Mouse (Mus musculus) cerebellum, adult 18-20 months (tissue): ENCODE results near the gene Muc16.

Experiments used
- DNase-seq, 2 experiments: peaks; one replicate each; pipeline ENCODE4 v3.0.0; 2021

Gene Muc16

GRCm38 (mm10) chr9:18674480-18675154 is at the start of gene Muc16:
TSS of gene Muc16 (minus strand) at chr9:18674530.
- no peak for DNase-seq

- DNase-seq = no peak
These were observed 48.4 kb upstream of the Muc16 start for GRCm38 (mm10) chr9:18722712-18723099.

- DNase-seq = no peak
These were observed 47.8 kb upstream of the Muc16 start for GRCm38 (mm10) chr9:18721931-18722711.

GRCm38 (mm10) chr9:18721011-18721410 is 46.7 kb upstream of the Muc16 start:
- DNase-seq = no peak

GRCm38 (mm10) chr9:18705628-18706027 is 31.3 kb upstream of the Muc16 start:
- no peak for DNase-seq

DNA sequence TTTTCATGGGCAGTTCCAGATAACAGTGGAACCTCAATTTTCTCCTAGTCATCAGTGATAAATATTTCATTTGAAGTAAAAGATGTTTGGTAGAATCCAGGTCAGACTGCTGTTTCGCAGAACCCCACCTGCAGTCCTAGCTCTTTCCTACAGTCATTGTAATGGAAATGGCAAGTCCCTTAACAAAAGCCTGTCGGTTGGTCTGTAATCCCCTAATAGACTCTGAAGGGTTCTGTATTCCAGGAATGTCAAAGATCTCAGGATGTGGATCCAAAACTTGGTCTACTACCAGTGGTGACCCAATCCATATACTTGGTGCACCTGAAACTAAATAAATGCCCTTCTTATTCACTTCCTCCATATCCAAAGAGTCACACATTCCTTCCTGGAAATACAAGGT is 76.0 kb downstream of the Muc16 start:
- DNase-seq = no peak

DNA sequence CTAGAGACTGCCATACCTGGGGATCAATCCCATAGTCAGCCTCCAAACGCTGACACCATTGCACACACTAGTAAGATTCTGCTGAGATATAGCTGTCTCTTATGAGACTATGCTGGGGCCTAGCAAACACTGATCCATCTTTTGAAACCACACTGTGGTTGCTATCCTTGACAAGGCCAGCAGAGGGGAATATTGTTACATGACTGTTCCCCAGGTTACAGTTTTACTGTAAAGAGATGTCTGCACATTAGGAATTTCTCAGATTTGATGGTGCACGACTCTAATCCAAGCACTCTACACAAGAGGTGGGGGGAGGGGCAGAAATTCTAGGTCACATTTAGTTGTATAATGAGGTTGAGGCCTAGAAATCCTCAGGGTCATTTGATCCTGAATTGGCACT is 166.2 kb downstream of the Muc16 start:
- DNase-seq = no peak

DNA sequence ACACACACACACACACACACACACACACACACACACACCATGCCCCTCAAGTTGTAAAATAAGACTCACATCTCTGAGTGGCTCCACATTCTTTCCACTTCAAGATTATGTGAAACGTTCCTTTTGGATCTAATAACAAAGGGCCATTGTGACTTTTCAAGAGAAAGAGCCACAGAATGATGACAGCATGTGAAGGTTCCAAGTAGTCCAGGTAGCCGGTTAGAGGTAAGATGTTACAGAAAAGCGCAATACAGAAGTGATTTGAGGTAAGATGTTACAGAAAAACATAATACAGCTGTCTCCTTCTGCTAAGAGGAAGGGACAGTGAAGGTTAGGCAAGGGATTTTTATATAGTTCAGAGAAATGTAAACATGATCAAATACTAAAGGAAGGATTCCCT is 196.2 kb downstream of the Muc16 start, which contains the start of the genes Zfp558 and Mbd3l1:
TSS of gene Zfp558 (minus strand) at position 101 of the 400 bp plus-strand sequence.
TSS of gene Mbd3l1 (plus strand) at position 192 of the 400 bp plus-strand sequence.
- no peak for DNase-seq

DNA sequence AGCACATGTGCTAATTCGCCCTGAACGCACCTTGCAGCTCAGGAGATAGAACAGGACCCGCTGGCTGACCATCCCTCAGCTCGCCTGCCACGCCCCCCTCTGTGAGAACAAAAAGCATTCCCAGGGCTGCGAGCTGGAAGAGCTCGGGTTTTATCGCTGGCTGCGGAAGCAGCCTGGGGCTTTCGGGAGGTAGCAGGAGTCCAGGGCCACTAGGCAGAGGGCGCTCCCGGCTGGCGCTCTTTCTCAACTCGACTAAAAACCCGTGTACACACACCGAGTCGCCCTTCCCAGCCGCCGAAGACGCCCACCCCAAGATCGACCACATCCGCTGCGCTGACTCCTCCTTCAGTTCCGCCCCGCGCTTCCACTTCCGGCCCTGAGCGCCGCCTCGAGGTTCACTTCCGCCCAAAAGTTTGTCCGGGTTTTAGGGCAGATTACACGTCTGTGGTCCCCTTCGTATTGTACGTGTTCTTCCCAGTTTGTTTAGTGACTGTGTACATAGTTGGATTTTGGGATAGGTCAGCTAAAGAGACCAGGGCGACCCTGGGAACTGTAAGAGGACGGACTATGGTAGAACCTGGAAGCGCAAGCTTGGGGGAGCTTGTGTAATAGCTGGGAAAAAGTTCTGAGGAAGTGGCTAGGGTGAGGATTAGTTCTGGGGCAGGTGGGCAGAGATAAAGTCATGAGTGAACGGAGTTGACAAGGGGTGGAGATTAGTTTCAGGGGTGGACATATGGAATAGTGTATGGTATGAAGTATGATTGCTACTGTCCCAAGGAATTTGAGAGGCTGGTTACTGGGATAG is 200.8 kb downstream of the Muc16 start:
- DNase-seq = peak; percentile 52 to 59

- no peak for DNase-seq
These were observed 206.3 kb downstream of the Muc16 start for GRCm38 (mm10) chr9:18468005-18468404.

DNA sequence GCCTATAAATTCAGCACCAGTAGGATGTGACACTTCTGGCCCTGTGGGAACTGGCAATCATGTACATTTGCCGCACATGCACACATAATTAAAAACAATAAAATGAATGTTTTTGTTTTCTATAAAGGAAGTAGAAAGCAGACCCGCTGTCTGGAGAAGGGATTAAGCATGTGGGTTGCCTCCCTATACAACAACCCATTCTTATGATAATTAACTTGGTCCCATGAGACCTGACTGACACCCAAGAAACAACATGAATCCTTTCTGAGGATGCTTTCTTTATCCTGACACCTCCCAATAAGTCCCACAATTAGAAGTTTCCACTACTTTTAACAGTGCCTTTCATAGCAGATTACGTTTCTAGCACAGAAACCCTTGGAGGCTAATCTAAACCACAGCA is 207.0 kb downstream of the Muc16 start:
- DNase-seq = no peak

- DNase-seq = no peak
These were observed 217.8 kb downstream of the Muc16 start for GRCm38 (mm10) chr9:18456520-18456919.
